Mouse (Mus musculus) liver, embryonic 13.5 days (tissue): ENCODE measurements around the gene Ninl. TPM values are rescaled to one million over a fixed set of nuclear protein-coding genes. Genes with fewer than 3 reads are reported as not detected.

Experiments used
- ATAC-seq: fragments of 200-750 bp; cut with Nextera tagmentation; 2 replicates; pipeline ENCODE4 v1.8.0; 2017; ENCODE audit warnings: low read depth, mild to moderate bottlenecking, moderate number of reproducible peaks, moderate library complexity
- DNase-seq: peaks from one replicate; pipeline ENCODE4 v3.0.0; 2022
- H3K27ac ChIP-seq: fragments of 300-500 bp; sonication (generic); 2 replicates; pipeline ENCODE4 v1.5.1; 2015; ENCODE audit warnings: moderate library complexity, mild to moderate bottlenecking, inconsistent platforms
- H3K27me3 ChIP-seq: fragments of 300-500 bp; sonication (generic); 2 replicates; pipeline ENCODE4 v1.6.1; 2015; ENCODE audit warnings: mild to moderate bottlenecking, inconsistent platforms
- H3K36me3 ChIP-seq: fragments of 300-500 bp; sonication (generic); 2 replicates; pipeline ENCODE4 v1.6.1; 2015; ENCODE audit warnings: mild to moderate bottlenecking, inconsistent platforms
- H3K4me1 ChIP-seq: fragments of 300-500 bp; sonication (generic); replicated peaks from 2 replicates; pipeline ENCODE4 v1.6.1; 2015; ENCODE audit warnings: inconsistent platforms
- H3K4me2 ChIP-seq: fragments of 300-500 bp; sonication (generic); 2 replicates; pipeline ENCODE4 v1.6.1; 2015; ENCODE audit warnings: inconsistent platforms, mild to moderate bottlenecking, moderate library complexity
- H3K4me3 ChIP-seq: fragments of 300-500 bp; sonication (generic); replicated peaks from 2 replicates; pipeline ENCODE4 v1.5.1; 2015; ENCODE audit warnings: mild to moderate bottlenecking, inconsistent platforms
- H3K9ac ChIP-seq: fragments of 300-500 bp; sonication (generic); 2 replicates; pipeline ENCODE4 v1.6.1; 2015; ENCODE audit warnings: mild to moderate bottlenecking, inconsistent platforms
- H3K9me3 ChIP-seq: fragments of 300-500 bp; sonication (generic); replicated peaks from 2 replicates; pipeline ENCODE4 v1.6.1; 2016; ENCODE audit warnings: inconsistent platforms
- WGBS: fragments of 180-500 bp; shearing (Covaris S2); methylation state at CpG from one replicate; pipeline ENCODE4 v1.1.7; 2015; ENCODE audit not compliant: insufficient replicate concordance; 5-methylcytosine and 5-hydroxymethylcytosine counted together
- polyA plus RNA-seq: library from polyadenylated mRNA; unstranded; fragments of >200 nt; fragmentation: Nextera tagmentation; extraction: Ambion mirVana; gene quantifications from 2 replicates; pipeline ENCODE4 v1.2.1, GENCODE M21; 2015

The Ninl gene
- polyA plus RNA-seq, 1 experiment from 2014 or later, result 10.6 TPM

GRCm38 (mm10) chr2:150997618-150998017 is 41.6 kb downstream of the Ninl start:
- no peak for ATAC-seq
- peaks cover 63% of the 10 kb centered on the region for H3K4me1 ChIP-seq
- H3K4me3 ChIP-seq, result no peak overlapping the region
- H3K9me3 ChIP-seq, result no peaks in the 10 kb centered on the region
- 77% methylated on average over 5 of the region's 5 CpGs for WGBS
- H3K27me3 ChIP-seq, result no peaks in the 10 kb centered on the region
- H3K4me2 ChIP-seq, result no peak overlapping the region
- no peak overlapping the region for H3K27ac ChIP-seq
- no peaks in the 10 kb centered on the region for H3K36me3 ChIP-seq
- no peak overlapping the region for H3K9ac ChIP-seq
- DNase-seq, result no peak

GRCm38 (mm10) chr2:150995324-150995723 is 43.9 kb downstream of the Ninl start:
- Histone ChIP-seq H3K4me2 (no peak overlapping the region), H3K4me1 (peaks cover 46% of the 10 kb centered on the region), H3K9ac (no peak overlapping the region), H3K27me3 (no peaks in the 10 kb centered on the region), H3K9me3 (no peaks in the 10 kb centered on the region), H3K36me3 (no peaks in the 10 kb centered on the region), H3K4me3 (no peak overlapping the region), H3K27ac (no peak overlapping the region)
- DNase-seq (no peak), ATAC-seq (no peak)
- WGBS, result 76% methylated on average over 4 of the region's 4 CpGs

GRCm38 (mm10) chr2:150991050-150991449 is 48.1 kb downstream of the Ninl start:
- no peaks in the 10 kb centered on the region for H3K36me3 ChIP-seq
- ATAC-seq, result no peak
- 78% methylated on average over 4 of the region's 4 CpGs for WGBS
- H3K4me2 ChIP-seq, result no peak overlapping the region
- no peaks in the 10 kb centered on the region for H3K9me3 ChIP-seq
- H3K27ac ChIP-seq, result no peak overlapping the region
- peaks cover 17% of the 10 kb centered on the region for H3K4me1 ChIP-seq
- DNase-seq, result no peak
- H3K4me3 ChIP-seq, result no peak overlapping the region
- H3K27me3 ChIP-seq, result no peaks in the 10 kb centered on the region
- H3K9ac ChIP-seq, result no peak overlapping the region

GRCm38 (mm10) chr2:150990506-150990905 is 48.7 kb downstream of the Ninl start:
- DNase-seq (no peak), ATAC-seq (no peak)
- H3K4me1 ChIP-seq, result peaks cover 13% of the 10 kb centered on the region
- H3K9ac ChIP-seq, result no peak overlapping the region
- H3K27me3 ChIP-seq, result no peaks in the 10 kb centered on the region
- H3K27ac ChIP-seq, result no peak overlapping the region
- H3K4me3 ChIP-seq, result no peak overlapping the region
- H3K4me2 ChIP-seq, result no peak overlapping the region
- 79% methylated on average over 2 of the region's 2 CpGs for WGBS
- no peaks in the 10 kb centered on the region for H3K9me3 ChIP-seq
- H3K36me3 ChIP-seq, result no peaks in the 10 kb centered on the region

- Histone ChIP-seq H3K27ac (no peak overlapping the region), H3K36me3 (no peaks in the 10 kb centered on the region), H3K9me3 (no peaks in the 10 kb centered on the region), H3K4me2 (no peak overlapping the region), H3K27me3 (no peaks in the 10 kb centered on the region), H3K4me3 (no peak overlapping the region), H3K9ac (no peak overlapping the region), H3K4me1 (peaks cover 28% of the 10 kb centered on the region)
- no peak for ATAC-seq
- no peak for DNase-seq
- 92% methylated on average over 2 of the region's 2 CpGs for WGBS
These were observed 53.8 kb downstream of the Ninl start for GRCm38 (mm10) chr2:150985359-150985758.

- Histone ChIP-seq H3K36me3 (peaks cover 13% of the 10 kb centered on the region; the same call in 1 of the 2 replicates), H3K27ac (no peak overlapping the region), H3K4me2 (no peak overlapping the region), H3K4me3 (no peak overlapping the region), H3K4me1 (peaks cover 59% of the 10 kb centered on the region), H3K9me3 (no peaks in the 10 kb centered on the region), H3K9ac (no peak overlapping the region), H3K27me3 (no peaks in the 10 kb centered on the region)
- ATAC-seq, result no peak
- no peak for DNase-seq
These were observed 57.1 kb downstream of the Ninl start for GRCm38 (mm10) chr2:150982051-150982450.

GRCm38 (mm10) chr2:150981524-150981923 is 57.7 kb downstream of the Ninl start:
- Histone ChIP-seq H3K9me3 (no peaks in the 10 kb centered on the region), H3K36me3 (peaks cover 13% of the 10 kb centered on the region; the same call in 1 of the 2 replicates), H3K4me3 (no peak overlapping the region), H3K4me2 (no peak overlapping the region), H3K9ac (no peak overlapping the region), H3K4me1 (peaks cover 65% of the 10 kb centered on the region), H3K27ac (peak overlapping the region; percentile 41; the same call in 1 of the 2 replicates), H3K27me3 (no peaks in the 10 kb centered on the region)
- ATAC-seq, result peak; percentile 66
- WGBS, result 15% methylated on average over 7 of the region's 7 CpGs
- DNase-seq, result peak; percentile 52

- ATAC-seq (no peak), DNase-seq (no peak)
- no peak overlapping the region for H3K9ac ChIP-seq
- H3K27me3 ChIP-seq, result no peaks in the 10 kb centered on the region
- H3K4me1 ChIP-seq, result peaks cover 74% of the 10 kb centered on the region
- no peaks in the 10 kb centered on the region for H3K9me3 ChIP-seq
- H3K27ac ChIP-seq, result no peak overlapping the region
- peaks cover 25% of the 10 kb centered on the region for H3K36me3 ChIP-seq
- 81% methylated on average over 14 of the region's 14 CpGs for WGBS
- no peak overlapping the region for H3K4me3 ChIP-seq
- H3K4me2 ChIP-seq, result no peak overlapping the region
These were observed 59.1 kb downstream of the Ninl start for GRCm38 (mm10) chr2:150979861-150980620.

GRCm38 (mm10) chr2:150978791-150979190 is 60.4 kb downstream of the Ninl start:
- H3K27ac ChIP-seq, result no peak overlapping the region
- no peak for DNase-seq

GRCm38 (mm10) chr2:150977676-150978075 is 61.5 kb downstream of the Ninl start:
- no peak overlapping the region for H3K4me3 ChIP-seq
- peak overlapping the region; percentile 84 for H3K27ac ChIP-seq
- H3K9ac ChIP-seq, result peak overlapping the region; percentile 53; the same call in 1 of the 2 replicates
- DNase-seq, result no peak
- H3K9me3 ChIP-seq, result no peaks in the 10 kb centered on the region
- H3K27me3 ChIP-seq, result no peaks in the 10 kb centered on the region
- H3K36me3 ChIP-seq, result peaks cover 45% of the 10 kb centered on the region
- H3K4me1 ChIP-seq, result peaks cover 68% of the 10 kb centered on the region
- ATAC-seq, result no peak
- H3K4me2 ChIP-seq, result peak overlapping the region; percentile 54
- 61% methylated on average over 6 of the region's 6 CpGs for WGBS

More at GRCm38 (mm10) chr2:150978791-150979190, 60.4 kb downstream of the Ninl start:
- H3K9me3 ChIP-seq, result no peaks in the 10 kb centered on the region
- H3K9ac ChIP-seq, result no peak overlapping the region
- no peaks in the 10 kb centered on the region for H3K27me3 ChIP-seq
- 55% methylated on average over 3 of the region's 3 CpGs for WGBS
- ATAC-seq, result no peak
- H3K4me3 ChIP-seq, result no peak overlapping the region
- H3K4me1 ChIP-seq, result peaks cover 74% of the 10 kb centered on the region
- peaks cover 34% of the 10 kb centered on the region for H3K36me3 ChIP-seq
- no peak overlapping the region for H3K4me2 ChIP-seq

GRCm38 (mm10) chr2:150976871-150977270 is 62.3 kb downstream of the Ninl start:
- Histone ChIP-seq H3K9ac (peak overlapping the region; percentile 53), H3K4me2 (peak overlapping the region; percentile 54), H3K27me3 (no peaks in the 10 kb centered on the region), H3K4me3 (peak overlapping the region; percentile 21), H3K27ac (peak overlapping the region; percentile 84), H3K9me3 (no peaks in the 10 kb centered on the region), H3K4me1 (peaks cover 62% of the 10 kb centered on the region), H3K36me3 (peaks cover 53% of the 10 kb centered on the region)
- ATAC-seq, result peak; percentile 90
- DNase-seq, result peak; percentile 70
- 31% methylated on average over 5 of the region's 5 CpGs for WGBS
